Mouse (Mus musculus) neural tube, embryonic 15.5 days (tissue): ENCODE data around the gene Grik3. TPM values are rescaled to one million over a fixed set of nuclear protein-coding genes. Genes with fewer than 3 reads are reported as not detected.
A peak's percentile ranks its signal among the peaks of the same experiment; 100 is the strongest.

Source experiments
- ATAC-seq: fragments of 200-750 bp; cut with Nextera tagmentation; 2 replicates; pipeline ENCODE4 v1.8.0; 2017; ENCODE audit warnings: mild to moderate bottlenecking, moderate TSS enrichment, moderate library complexity; ENCODE audit not compliant: low FRiP score
- H3K27ac ChIP-seq: fragments of 300-500 bp; sonication (generic); replicated peaks from 2 replicates; pipeline ENCODE4 v1.5.1; 2015; ENCODE audit warnings: mild to moderate bottlenecking, inconsistent platforms
- H3K27me3 ChIP-seq: fragments of 300-500 bp; sonication (generic); replicated peaks from 2 replicates; pipeline ENCODE4 v1.6.1; 2015; ENCODE audit warnings: inconsistent platforms
- H3K36me3 ChIP-seq: fragments of 300-500 bp; sonication (generic); 2 replicates; pipeline ENCODE4 v1.6.1; 2015; ENCODE audit warnings: inconsistent platforms
- H3K4me1 ChIP-seq: fragments of 300-500 bp; sonication (generic); 2 replicates; pipeline ENCODE4 v1.6.1; 2015; ENCODE audit warnings: inconsistent platforms
- H3K4me2 ChIP-seq: fragments of 300-500 bp; sonication (generic); 2 replicates; pipeline ENCODE4 v1.6.1; 2015; ENCODE audit warnings: inconsistent platforms, mild to moderate bottlenecking, moderate library complexity
- H3K4me3 ChIP-seq: fragments of 300-500 bp; sonication (generic); replicated peaks from 2 replicates; pipeline ENCODE4 v1.5.1; 2015; ENCODE audit warnings: mild to moderate bottlenecking, inconsistent platforms
- H3K9ac ChIP-seq: fragments of 300-500 bp; sonication (generic); replicated peaks from 2 replicates; pipeline ENCODE4 v1.6.1; 2015; ENCODE audit warnings: mild to moderate bottlenecking, inconsistent platforms
- H3K9me3 ChIP-seq: fragments of 300-500 bp; sonication (generic); replicated peaks from 2 replicates; pipeline ENCODE4 v1.6.1; 2016; ENCODE audit warnings: inconsistent platforms
- WGBS: fragments of 180-500 bp; shearing (Covaris S2); methylation state at CpG from one replicate; pipeline ENCODE4 v1.1.7; 2015; ENCODE audit warnings: mixed read lengths; 5-methylcytosine and 5-hydroxymethylcytosine counted together
- polyA plus RNA-seq: library from polyadenylated mRNA; unstranded; fragments of >200 nt; fragmentation: Nextera tagmentation; extraction: Ambion mirVana; gene quantifications from 2 replicates; pipeline ENCODE4 v1.2.1, GENCODE M21; 2015

Grik3 gene
- polyA plus RNA-seq, 1 experiment from 2014 or later: 4.4 TPM

- no peak overlapping the region for H3K9ac ChIP-seq
- H3K4me1 ChIP-seq: peaks cover 18% of the 10 kb centered on the region
- H3K27ac ChIP-seq: peak overlapping the region; percentile 48
- ATAC-seq: no peak
- peaks cover 35% of the 10 kb centered on the region for H3K27me3 ChIP-seq
- H3K36me3 ChIP-seq: no peaks in the 10 kb centered on the region
- 21% methylated on average over 12 of the region's 12 CpGs for WGBS
- peak overlapping the region; percentile 26 for H3K4me2 ChIP-seq
- no peaks in the 10 kb centered on the region for H3K9me3 ChIP-seq
- H3K4me3 ChIP-seq: no peak overlapping the region
Measured at GRCm38 (mm10) chr4:125478071-125478470, 12.4 kb upstream of the Grik3 start.

GRCm38 (mm10) chr4:125481256-125481655 is 9.2 kb upstream of the Grik3 start:
- no peaks in the 10 kb centered on the region for H3K9me3 ChIP-seq
- peaks cover 40% of the 10 kb centered on the region for H3K4me1 ChIP-seq
- no peak overlapping the region for H3K9ac ChIP-seq
- H3K27me3 ChIP-seq: peaks cover 55% of the 10 kb centered on the region
- no peaks in the 10 kb centered on the region for H3K36me3 ChIP-seq
- WGBS: 49% methylated on average over 3 of the region's 3 CpGs
- no peak for ATAC-seq
- no peak overlapping the region for H3K4me3 ChIP-seq
- H3K4me2 ChIP-seq: no peak overlapping the region
- no peak overlapping the region for H3K27ac ChIP-seq

- ATAC-seq: no peak
- no peaks in the 10 kb centered on the region for H3K36me3 ChIP-seq
- H3K27me3 ChIP-seq: peaks cover 62% of the 10 kb centered on the region
- H3K9me3 ChIP-seq: no peaks in the 10 kb centered on the region
- no peak overlapping the region for H3K9ac ChIP-seq
- no peak overlapping the region for H3K27ac ChIP-seq
- WGBS: 39% methylated on average over 8 of the region's 8 CpGs
- peaks cover 56% of the 10 kb centered on the region for H3K4me1 ChIP-seq
- H3K4me3 ChIP-seq: no peak overlapping the region
- H3K4me2 ChIP-seq: no peak overlapping the region
Measured at GRCm38 (mm10) chr4:125484131-125484530, 6.4 kb upstream of the Grik3 start.

- H3K9me3 ChIP-seq: no peaks in the 10 kb centered on the region
- H3K27ac ChIP-seq: no peak overlapping the region
- H3K4me3 ChIP-seq: no peak overlapping the region
- H3K4me2 ChIP-seq: no peak overlapping the region
- H3K9ac ChIP-seq: no peak overlapping the region
- no peaks in the 10 kb centered on the region for H3K36me3 ChIP-seq
- H3K27me3 ChIP-seq: peaks cover 67% of the 10 kb centered on the region
- no peak for ATAC-seq
- H3K4me1 ChIP-seq: peaks cover 64% of the 10 kb centered on the region
- 21% methylated on average over 15 of the region's 15 CpGs for WGBS
Measured at GRCm38 (mm10) chr4:125485416-125486239, 4.9 kb upstream of the Grik3 start.

- no peaks in the 10 kb centered on the region for H3K9me3 ChIP-seq
- WGBS: 0% methylated on average over 13 of the region's 13 CpGs
- peaks cover 66% of the 10 kb centered on the region for H3K27me3 ChIP-seq
- no peaks in the 10 kb centered on the region for H3K36me3 ChIP-seq
- peak overlapping the region; percentile 87 for H3K27ac ChIP-seq
- H3K4me2 ChIP-seq: peak overlapping the region; percentile 76
- peak overlapping the region; percentile 13; the same call in 1 of the 2 replicates for H3K4me3 ChIP-seq
- no peak overlapping the region for H3K9ac ChIP-seq
- peak; percentile 53 for ATAC-seq
- H3K4me1 ChIP-seq: peaks cover 74% of the 10 kb centered on the region
Measured at GRCm38 (mm10) chr4:125486616-125487015, 3.9 kb upstream of the Grik3 start.

GRCm38 (mm10) chr4:125487031-125487430 is 3.5 kb upstream of the Grik3 start:
- Histone ChIP-seq H3K9ac (no peak overlapping the region), H3K4me2 (peak overlapping the region; percentile 76), H3K9me3 (no peaks in the 10 kb centered on the region), H3K4me3 (peak overlapping the region; percentile 13; the same call in 1 of the 2 replicates), H3K4me1 (peaks cover 78% of the 10 kb centered on the region), H3K27me3 (peaks cover 66% of the 10 kb centered on the region), H3K27ac (peak overlapping the region; percentile 87), H3K36me3 (no peaks in the 10 kb centered on the region)
- 6% methylated on average over 7 of the region's 7 CpGs for WGBS
- peak; percentile 23; the same call in 1 of the 2 replicates for ATAC-seq

GRCm38 (mm10) chr4:125488796-125489637 is 1.5 kb upstream of the Grik3 start:
- peak overlapping the region; percentile 48 for H3K4me3 ChIP-seq
- H3K27me3 ChIP-seq: peaks cover 68% of the 10 kb centered on the region
- H3K4me2 ChIP-seq: peak overlapping the region; percentile 76
- no peaks in the 10 kb centered on the region for H3K9me3 ChIP-seq
- 2% methylated on average over 26 of the region's 26 CpGs for WGBS
- H3K36me3 ChIP-seq: no peaks in the 10 kb centered on the region
- ATAC-seq: no peak
- peak overlapping the region; percentile 87 for H3K27ac ChIP-seq
- peak overlapping the region; percentile 73 for H3K9ac ChIP-seq
- H3K4me1 ChIP-seq: peaks cover 93% of the 10 kb centered on the region

- no peaks in the 10 kb centered on the region for H3K36me3 ChIP-seq
- H3K27ac ChIP-seq: peak overlapping the region; percentile 87
- peak; percentile 64 for ATAC-seq
- H3K9ac ChIP-seq: peak overlapping the region; percentile 73
- peaks cover 96% of the 10 kb centered on the region for H3K4me1 ChIP-seq
- WGBS: 1% methylated on average over 63 of the region's 81 CpGs
- peak overlapping the region; percentile 76 for H3K4me2 ChIP-seq
- H3K27me3 ChIP-seq: peaks cover 66% of the 10 kb centered on the region
- H3K4me3 ChIP-seq: peak overlapping the region; percentile 48
- no peaks in the 10 kb centered on the region for H3K9me3 ChIP-seq
Measured at GRCm38 (mm10) chr4:125489901-125490590, 454 bp upstream of the Grik3 start.

GRCm38 (mm10) chr4:125491505-125492121 is 1.1 kb downstream of the Grik3 start:
- H3K27me3 ChIP-seq: peaks cover 66% of the 10 kb centered on the region

GRCm38 (mm10) chr4:125492122-125492505 is 1.6 kb downstream of the Grik3 start:
- H3K4me1 ChIP-seq: peaks cover 96% of the 10 kb centered on the region
- peak overlapping the region; percentile 87 for H3K27ac ChIP-seq
- peak overlapping the region; percentile 73 for H3K9ac ChIP-seq
- H3K9me3 ChIP-seq: no peaks in the 10 kb centered on the region
- peak overlapping the region; percentile 76 for H3K4me2 ChIP-seq
- peak overlapping the region; percentile 48 for H3K4me3 ChIP-seq
- H3K27me3 ChIP-seq: peaks cover 71% of the 10 kb centered on the region
- H3K36me3 ChIP-seq: no peaks in the 10 kb centered on the region
- no peak for ATAC-seq
- 12% methylated on average over 9 of the region's 9 CpGs for WGBS

More at GRCm38 (mm10) chr4:125491505-125492121, 1.1 kb downstream of the Grik3 start:
- Histone ChIP-seq H3K4me3 (peak overlapping the region; percentile 48), H3K9ac (peak overlapping the region; percentile 73), H3K9me3 (no peaks in the 10 kb centered on the region), H3K27ac (peak overlapping the region; percentile 87), H3K4me2 (peak overlapping the region; percentile 76), H3K36me3 (no peaks in the 10 kb centered on the region), H3K4me1 (peaks cover 96% of the 10 kb centered on the region)
- no peak for ATAC-seq
- under 1% methylated on average over 42 of the region's 42 CpGs for WGBS

GRCm38 (mm10) chr4:125492706-125493105 is 2.2 kb downstream of the Grik3 start:
- Histone ChIP-seq H3K4me2 (peak overlapping the region; percentile 76), H3K4me1 (peaks cover 96% of the 10 kb centered on the region), H3K27ac (peak overlapping the region; percentile 87), H3K27me3 (peaks cover 71% of the 10 kb centered on the region), H3K9me3 (no peaks in the 10 kb centered on the region), H3K4me3 (peak overlapping the region; percentile 48), H3K36me3 (no peaks in the 10 kb centered on the region), H3K9ac (peak overlapping the region; percentile 73)
- WGBS: 6% methylated on average over 9 of the region's 9 CpGs
- no peak for ATAC-seq
